ENCODE assay signal across 26 mouse cellular contexts in genomic region chr1:64298188-64298587, GRCm38 (mm10).
"Had no signal": no experiment of that assay in that cellular context is flagged by ENCODE, and none has a peak within 500 bp of the region (broad histone marks: within the 10 kb centered on the region; RNA-seq: fewer than 3 reads in every experiment).

No protein-coding gene starts in this region.

- H3K27ac ChIP-seq: gastrocnemius, adult 2 months; heart, embryonic 10.5 days; hindbrain, embryonic 10.5 days; hindbrain, embryonic 12.5 days; hindbrain, embryonic 14.5 days; intestine, embryonic 15.5 days; layer of hippocampus, adult 2 months; left cerebral cortex, adult 2 months; limb, embryonic 10.5 days; limb, embryonic 12.5 days; liver, embryonic 13.5 days had no signal

- H3K4me2 ChIP-seq: heart, embryonic 12.5 days; hindbrain, embryonic 12.5 days; hindbrain, embryonic 14.5 days; intestine, embryonic 15.5 days; limb, embryonic 12.5 days; liver, embryonic 11.5 days; liver, embryonic 13.5 days had no signal

- DNase-seq: gastrocnemius, adult 2 months; gastrocnemius, postnatal 10 days; gastrocnemius, postnatal 25 days; heart, postnatal 10 days; heart, postnatal 4 days; kidney, adult 18-20 months; kidney, adult 8-10 months; kidney, postnatal 10 days; kidney, postnatal 25 days; kidney, postnatal 4 days; liver; liver, embryonic 13.5 days had no signal

- H3K9me3 ChIP-seq: heart, embryonic 10.5 days; heart, embryonic 12.5 days; hindbrain, embryonic 10.5 days; hindbrain, embryonic 12.5 days; intestine, embryonic 15.5 days; limb, embryonic 10.5 days; limb, embryonic 12.5 days; liver, embryonic 13.5 days had no signal

- H3K27me3 ChIP-seq: heart, embryonic 12.5 days; hindbrain, embryonic 12.5 days; intestine, embryonic 15.5 days; limb, embryonic 12.5 days; liver, embryonic 13.5 days had no signal

- ATAC-seq: hindbrain, embryonic 16.5 days; inflammation-experienced regulatory T-cells, adult 6 months; intestine, embryonic 15.5 days; intestine, postnatal 0 days had no signal

- H3K4me1 ChIP-seq: limb, embryonic 12.5 days had no signal

- H3K36me3 ChIP-seq: heart, embryonic 10.5 days; heart, embryonic 12.5 days; hindbrain, embryonic 10.5 days; hindbrain, embryonic 12.5 days; intestine, embryonic 15.5 days; limb, embryonic 10.5 days; limb, embryonic 12.5 days; liver, embryonic 13.5 days had no signal

- H3K4me3 ChIP-seq: gastrocnemius, adult 2 months; heart, embryonic 10.5 days; heart, embryonic 12.5 days; hindbrain, embryonic 10.5 days; hindbrain, embryonic 12.5 days; intestine, embryonic 15.5 days; layer of hippocampus, adult 2 months; left cerebral cortex, adult 2 months; limb, embryonic 10.5 days; limb, embryonic 12.5 days; liver, embryonic 13.5 days had no signal

- H3K9ac ChIP-seq: heart, embryonic 12.5 days; hindbrain, embryonic 12.5 days; hindbrain, embryonic 14.5 days; intestine, embryonic 15.5 days; limb, embryonic 12.5 days; liver, embryonic 13.5 days had no signal
